Mouse (Mus musculus) frontal cortex, postnatal 10 days (tissue): ENCODE results near the gene Fggy.

Source experiments
- DNase-seq, 2 experiments: peaks; one replicate each; pipeline ENCODE4 v3.0.0; 2022; ENCODE audit warnings: low spot score in 2 of 2, mixed read lengths in 1 of 2

Fggy gene

GRCm38 (mm10) chr4:95900815-95901214 lies 343.5 kb downstream of the Fggy start:
- no peak for DNase-seq

- no peak for DNase-seq
Observed at GRCm38 (mm10) chr4:95906141-95906540, 348.8 kb downstream of the Fggy start.

GRCm38 (mm10) chr4:95909689-95910654 lies 352.7 kb downstream of the Fggy start:
- no peak for DNase-seq

GRCm38 (mm10) chr4:95913026-95913425 lies 355.7 kb downstream of the Fggy start:
- DNase-seq, result no peak

- no peak for DNase-seq
Observed at GRCm38 (mm10) chr4:95915628-95916579, 358.6 kb downstream of the Fggy start.

GRCm38 (mm10) chr4:95917703-95918102 lies 360.4 kb downstream of the Fggy start:
- DNase-seq, result no peak

GRCm38 (mm10) chr4:95920448-95920847 lies 363.1 kb downstream of the Fggy start:
- no peak for DNase-seq

- peak; percentile 22 to 76 for DNase-seq
Observed at GRCm38 (mm10) chr4:95924210-95925184, 367.2 kb downstream of the Fggy start.

GRCm38 (mm10) chr4:95928846-95929245 lies 371.5 kb downstream of the Fggy start:
- DNase-seq, result no peak

GRCm38 (mm10) chr4:95929936-95930335 lies 372.6 kb downstream of the Fggy start:
- no peak for DNase-seq

GRCm38 (mm10) chr4:95931331-95931730 lies 374.0 kb downstream of the Fggy start:
- DNase-seq, result no peak

- no peak for DNase-seq
Observed at GRCm38 (mm10) chr4:95933801-95934356, 376.6 kb downstream of the Fggy start.

GRCm38 (mm10) chr4:95934384-95935035 lies 377.2 kb downstream of the Fggy start:
- no peak for DNase-seq

GRCm38 (mm10) chr4:95938701-95939100 lies 381.4 kb downstream of the Fggy start:
- DNase-seq, result no peak

GRCm38 (mm10) chr4:95947896-95948295 lies 390.6 kb downstream of the Fggy start:
- no peak for DNase-seq

GRCm38 (mm10) chr4:95953328-95953727 lies 396.0 kb downstream of the Fggy start:
- no peak for DNase-seq

- DNase-seq, result peak; percentile 92 to 93
Observed at GRCm38 (mm10) chr4:95966928-95967724, 409.8 kb downstream of the Fggy start, which contains the start of gene Hook1. Hook1 (plus strand) TSS chr4:95967240.
